Mouse (Mus musculus) spleen, postnatal 10 days (tissue): ENCODE measurements around the gene Rpgrip1l.

Source experiments
- DNase-seq, 2 experiments: peaks; one replicate each; pipeline ENCODE4 v3.0.0; 2021 to 2022; ENCODE audit warnings: low spot score in 2 of 2

Gene Rpgrip1l

DNA sequence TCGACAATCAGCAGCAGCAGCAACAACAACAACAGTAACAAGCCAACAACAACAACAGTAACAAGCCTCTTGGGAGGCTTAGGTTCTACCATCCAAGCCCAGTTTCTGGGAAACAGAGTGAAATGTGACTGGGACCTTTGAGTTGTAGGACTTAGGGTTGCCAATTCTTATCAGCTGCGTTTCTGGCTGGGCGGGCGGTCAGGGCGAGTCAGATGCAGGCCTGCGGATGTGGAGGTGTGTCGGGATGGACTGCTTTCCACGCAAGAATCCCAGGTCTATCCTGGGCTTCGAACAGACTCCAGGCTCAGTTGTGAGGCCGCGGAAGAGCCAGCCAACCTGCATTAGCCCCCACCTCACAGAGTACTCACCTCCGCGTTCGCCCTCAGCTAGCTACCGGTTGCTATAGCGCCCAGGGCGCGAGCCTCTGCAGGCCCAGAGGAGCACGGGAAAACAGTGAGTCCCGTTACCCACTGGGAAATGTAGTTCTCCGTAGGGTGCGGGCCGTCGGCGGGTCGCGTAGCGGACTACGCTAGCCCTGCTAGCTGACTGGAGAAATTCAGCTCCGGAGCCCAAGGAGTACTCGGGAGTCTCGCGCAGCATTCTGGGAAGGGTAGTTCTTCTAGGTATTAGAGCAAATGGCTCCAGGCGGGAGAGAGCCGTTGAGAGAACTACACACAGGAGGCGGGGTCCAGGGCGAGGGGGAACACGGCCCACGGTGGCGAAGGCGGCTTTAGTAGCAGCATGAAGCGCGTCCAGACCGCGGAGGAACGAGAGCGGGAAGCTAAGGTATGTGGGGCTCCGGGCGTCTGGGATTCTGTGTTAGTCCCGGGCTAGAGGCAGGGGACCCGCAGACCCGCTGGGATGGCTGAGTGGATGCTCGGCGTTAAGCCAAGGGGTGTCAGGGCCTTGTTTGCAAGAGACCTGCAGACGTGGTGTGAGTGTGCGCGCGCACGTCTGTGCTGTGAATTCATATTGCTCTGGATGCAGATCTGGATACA is at the start of gene Rpgrip1l, which contains the start of gene Fto:
TSS of gene Rpgrip1l (minus strand) at position 428 of the 998 bp plus-strand sequence.
TSS of gene Fto (plus strand) at position 691 of the 998 bp plus-strand sequence.
- DNase-seq = peak; percentile 84 to 97

DNA sequence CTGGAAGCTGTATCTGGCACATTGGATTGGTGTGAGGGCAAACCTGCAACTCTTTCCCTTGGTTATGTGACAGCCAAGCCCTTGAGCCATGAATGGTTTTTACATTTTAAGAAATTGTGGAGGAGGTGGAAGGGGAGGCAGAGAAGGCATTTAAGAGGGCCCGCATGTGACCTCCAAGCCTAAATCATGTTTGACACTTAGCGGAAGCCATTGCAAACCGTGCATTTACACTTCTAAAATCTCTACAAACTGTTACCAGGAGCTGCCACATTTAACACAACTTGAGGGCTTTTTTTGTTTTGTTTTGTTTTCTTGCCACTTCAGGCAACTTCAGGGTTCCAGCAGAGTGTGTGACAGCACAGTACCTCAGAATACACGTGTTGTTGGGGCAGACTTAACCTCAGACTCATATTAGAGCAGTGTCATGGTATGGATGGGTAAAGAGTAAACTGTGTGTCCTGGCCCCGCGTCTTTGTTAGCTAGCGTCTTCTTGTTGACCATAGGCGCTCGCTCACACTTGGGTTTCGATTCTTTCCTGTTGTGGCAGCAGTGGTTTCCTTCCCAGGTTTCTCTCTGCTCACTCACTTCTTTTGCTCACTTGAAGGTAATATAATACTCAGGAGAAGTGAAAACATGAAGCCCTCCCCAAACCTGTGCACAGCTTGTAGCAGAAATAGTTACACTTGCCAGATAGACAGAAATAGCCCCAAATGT is 47.7 kb upstream of the Rpgrip1l start:
- DNase-seq = no peak

DNA sequence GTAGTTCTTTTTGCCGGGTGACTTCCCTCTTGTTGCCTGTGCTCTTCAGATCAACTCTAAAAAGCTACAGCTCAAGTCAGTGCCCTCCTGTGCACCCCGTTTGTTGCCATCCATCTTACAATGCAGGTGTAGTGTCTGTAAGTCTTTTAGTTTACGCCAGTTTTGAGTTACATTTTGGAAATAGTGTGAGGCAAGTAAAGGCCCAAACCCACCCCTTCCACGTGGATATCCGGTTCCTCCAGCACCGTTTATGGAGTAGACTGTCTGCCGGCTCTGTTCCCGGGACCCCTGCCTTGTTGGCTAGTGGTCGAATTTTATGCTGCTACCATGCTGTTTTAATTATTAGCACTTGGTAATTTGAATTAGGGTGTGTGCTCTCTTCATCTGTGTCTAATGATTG is 46.4 kb upstream of the Rpgrip1l start:
- no peak for DNase-seq

DNA sequence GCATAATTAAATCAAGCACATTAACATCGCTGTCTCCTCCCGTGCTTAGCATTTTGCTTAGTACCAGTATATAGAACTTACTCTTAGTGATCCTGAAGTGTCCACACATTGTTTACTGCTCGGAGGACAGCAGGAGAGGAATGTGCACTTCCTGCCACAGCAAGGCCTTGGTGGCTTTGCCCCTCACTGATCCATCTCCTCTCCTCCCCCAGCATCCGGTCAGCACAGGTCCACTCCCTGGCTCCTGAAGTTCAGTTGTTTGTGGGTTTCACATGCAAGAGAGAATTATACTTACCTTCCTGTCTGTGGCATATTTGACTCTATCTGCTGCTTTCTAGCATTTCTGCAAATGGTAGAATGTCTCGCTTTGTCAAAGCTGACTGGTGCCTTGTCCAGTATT is 45.0 kb upstream of the Rpgrip1l start:
- DNase-seq = no peak

DNA sequence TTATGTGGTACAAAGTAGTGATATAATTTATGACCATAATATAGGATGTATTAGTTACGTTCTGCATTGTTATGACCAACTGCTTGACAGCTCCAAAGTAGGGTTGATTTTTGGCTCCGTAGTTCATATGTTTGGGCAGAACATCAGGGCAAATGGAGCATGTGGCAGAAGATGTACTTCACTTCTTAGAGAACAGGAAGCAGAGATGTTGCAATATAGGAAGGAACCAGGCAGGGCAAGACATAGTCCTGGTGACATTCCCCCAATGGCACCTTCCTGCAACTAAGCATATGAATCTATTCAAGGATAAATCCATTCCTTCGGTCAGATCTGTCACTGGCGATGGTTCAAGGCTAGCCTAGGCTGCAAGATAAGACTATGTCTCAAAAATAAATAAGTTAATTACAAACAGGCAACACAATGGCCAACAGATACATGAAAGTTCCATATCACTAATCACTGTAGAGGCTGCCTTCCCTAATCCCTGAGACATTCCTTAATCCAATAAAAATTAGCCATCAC is 44.5 kb upstream of the Rpgrip1l start:
- DNase-seq = no peak

DNA sequence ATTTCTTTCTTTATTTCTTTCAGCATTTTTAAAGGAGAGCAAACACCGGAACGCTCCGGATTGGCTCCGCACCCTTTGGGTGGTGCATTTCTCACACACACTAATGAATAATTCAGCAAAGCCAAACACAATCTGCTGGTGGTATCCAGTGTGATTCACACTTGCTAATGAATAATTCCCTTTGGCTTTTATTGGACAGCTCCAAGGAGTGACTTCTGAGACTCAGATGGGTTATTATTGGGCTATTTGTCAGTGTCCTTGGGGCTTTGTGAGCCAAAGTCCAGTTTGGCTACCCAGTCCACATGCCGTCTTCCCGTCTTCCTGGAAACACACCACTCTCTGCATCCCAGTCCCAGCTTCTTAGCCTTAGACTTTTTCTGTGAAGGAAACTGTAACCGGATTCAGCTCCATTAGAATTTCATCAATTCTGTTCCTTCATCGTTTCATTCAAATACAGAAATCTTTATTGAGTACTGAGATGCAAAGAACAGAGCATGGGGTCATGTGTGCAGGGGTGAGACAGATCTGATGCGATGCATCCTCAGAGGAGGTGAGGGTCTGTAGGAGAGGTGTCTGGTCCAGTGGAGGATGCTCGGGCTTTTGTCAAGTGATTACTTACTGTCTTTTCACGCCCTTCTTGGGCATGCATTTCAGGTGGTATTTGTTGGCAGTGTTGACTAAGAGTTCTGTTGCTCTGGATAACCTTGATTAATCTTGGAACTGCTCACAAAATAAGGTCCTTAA is 43.1 kb upstream of the Rpgrip1l start:
- DNase-seq = no peak

DNA sequence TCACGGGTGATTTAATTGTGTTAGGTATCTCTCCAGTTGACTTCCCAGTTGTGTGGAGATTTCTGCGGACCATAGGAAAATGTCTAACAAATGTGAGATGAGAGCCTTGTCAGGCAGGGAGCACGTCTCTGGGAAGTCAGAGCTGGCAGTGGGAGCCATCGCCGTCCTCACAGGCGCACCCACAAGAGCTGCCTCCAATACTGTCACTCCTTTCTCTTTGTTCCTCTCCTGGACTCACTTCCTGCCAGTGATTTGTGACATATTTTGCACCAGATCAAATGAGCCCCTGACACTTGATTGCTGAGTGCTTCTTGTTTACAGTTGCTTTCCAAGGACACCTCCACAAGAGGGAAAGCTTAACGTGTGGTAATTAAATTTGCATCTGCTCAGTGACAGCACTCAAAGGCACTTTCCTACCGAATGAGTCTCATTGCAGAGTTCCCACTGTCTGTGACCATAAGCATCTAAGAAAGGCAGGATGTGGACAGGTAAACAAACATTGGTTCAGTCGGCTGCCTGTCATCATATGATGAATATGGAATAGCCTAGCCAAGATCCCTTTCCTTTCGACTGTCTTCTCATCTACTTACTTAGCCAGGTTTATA is 42.3 kb upstream of the Rpgrip1l start:
- DNase-seq = no peak

DNA sequence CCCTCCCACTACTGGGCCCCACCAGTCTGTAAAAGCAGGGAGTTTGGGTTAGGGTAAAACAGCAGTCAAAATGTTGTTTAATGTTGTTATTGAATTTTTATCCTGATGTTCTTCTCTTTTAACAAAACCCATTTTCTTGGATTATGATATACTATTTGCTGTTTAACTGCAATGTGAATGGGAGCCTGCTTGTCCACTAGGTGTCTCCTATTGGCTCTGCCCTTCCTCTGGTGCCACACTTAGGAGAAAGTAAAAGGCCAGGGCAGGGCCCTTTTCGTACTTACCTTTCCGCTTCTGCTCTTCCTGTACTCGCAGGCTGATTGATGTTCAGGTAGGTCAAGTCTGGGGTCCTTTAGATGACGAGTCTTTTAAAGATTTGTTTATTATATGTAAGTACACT is 40.8 kb upstream of the Rpgrip1l start:
- no peak for DNase-seq

DNA sequence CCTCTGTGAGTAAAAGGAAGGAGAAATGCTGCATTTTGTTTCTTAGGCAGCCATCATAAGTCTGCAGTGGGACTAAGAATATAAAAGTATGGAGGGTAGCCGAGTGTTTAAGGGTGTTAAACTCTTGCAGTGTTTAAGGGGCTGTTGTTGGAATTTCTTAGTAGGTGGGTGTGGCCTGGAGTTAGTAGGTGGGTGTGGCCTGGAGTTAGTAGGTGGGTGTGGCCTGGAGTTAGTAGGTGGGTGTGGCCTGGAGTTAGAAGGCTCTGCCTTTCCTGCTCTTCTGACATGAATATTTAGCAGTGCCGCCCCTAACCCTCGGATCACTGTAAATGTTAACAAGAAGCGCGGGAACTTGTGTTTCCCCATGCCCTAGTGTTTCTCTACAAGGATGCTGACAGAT is 40.0 kb upstream of the Rpgrip1l start:
- no peak for DNase-seq

DNA sequence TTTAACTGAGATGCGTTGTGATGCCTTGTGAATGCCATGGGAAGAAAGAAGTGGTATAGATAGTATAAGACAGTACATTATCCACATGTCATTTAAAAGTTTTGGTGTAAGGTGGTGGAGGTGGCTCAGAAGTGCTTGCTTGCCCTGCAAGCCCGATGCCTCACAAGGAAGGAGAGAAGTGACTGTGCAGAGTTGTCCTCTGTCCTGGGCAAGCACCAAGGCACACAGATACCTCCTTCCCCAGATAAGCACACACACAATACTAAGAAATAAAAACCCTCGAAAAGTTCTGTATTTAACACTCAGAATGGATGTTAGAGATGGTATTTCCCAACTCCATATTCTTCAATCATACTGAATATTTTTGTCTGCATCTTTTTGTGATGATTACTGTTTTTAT is 39.5 kb upstream of the Rpgrip1l start:
- DNase-seq = no peak

DNA sequence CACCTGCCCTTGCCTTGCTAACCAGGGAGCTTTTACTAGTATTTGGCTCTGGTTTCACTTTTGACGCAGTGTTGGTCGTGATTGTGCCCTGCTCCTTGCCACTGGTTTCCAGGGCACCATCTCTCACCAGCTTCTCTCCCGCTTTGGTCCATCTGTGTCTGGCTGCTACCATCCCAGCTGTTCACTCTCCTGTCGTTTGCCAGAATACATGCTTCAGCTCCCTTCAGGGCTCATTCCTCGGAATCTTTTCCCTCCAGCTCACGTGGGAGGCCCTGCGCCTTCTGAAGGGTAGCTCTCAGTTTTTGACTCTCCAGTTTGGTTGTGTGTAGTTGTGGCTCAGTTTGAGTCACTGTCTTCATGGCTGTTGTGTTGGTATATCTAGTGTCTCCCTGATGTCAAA is 37.6 kb upstream of the Rpgrip1l start:
- no peak for DNase-seq

DNA sequence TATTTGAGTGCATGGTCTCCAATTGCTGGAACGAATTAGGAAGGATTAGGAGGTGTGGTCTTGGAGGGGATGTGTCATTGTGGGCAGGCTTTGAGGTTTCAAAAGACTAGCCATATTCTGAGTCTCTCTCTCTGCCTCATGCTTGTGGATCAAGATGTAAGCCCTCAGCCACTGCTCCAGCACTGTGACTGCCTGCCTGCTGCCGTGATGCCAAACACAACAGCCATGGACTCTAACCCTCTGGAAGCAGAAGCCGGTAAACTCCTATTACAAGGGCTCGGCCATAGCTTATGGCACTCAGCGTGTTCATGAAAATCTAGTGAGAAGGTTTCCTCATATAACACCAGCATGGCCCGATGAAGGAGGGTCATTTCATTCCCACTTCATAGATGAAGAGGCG is 36.8 kb upstream of the Rpgrip1l start:
- no peak for DNase-seq

DNA sequence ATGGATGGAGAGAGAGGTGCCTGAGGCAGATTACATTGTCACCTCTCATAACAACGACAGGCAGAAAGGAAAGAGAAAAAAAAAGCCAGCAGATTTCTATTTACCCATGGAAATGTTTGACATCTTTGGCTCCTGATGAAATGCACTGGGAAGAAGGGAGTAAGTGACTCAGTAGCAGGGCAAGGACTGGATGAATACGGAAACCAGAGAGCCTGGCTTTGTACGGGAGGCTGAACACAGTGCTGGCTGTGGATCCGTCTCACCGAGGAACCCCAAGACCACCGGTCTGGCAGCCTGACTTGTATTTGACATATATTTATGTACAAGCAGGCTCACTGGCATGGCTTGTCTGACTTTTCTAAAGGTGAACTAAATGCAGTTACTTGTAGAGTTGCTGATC is 34.5 kb upstream of the Rpgrip1l start:
- no peak for DNase-seq

DNA sequence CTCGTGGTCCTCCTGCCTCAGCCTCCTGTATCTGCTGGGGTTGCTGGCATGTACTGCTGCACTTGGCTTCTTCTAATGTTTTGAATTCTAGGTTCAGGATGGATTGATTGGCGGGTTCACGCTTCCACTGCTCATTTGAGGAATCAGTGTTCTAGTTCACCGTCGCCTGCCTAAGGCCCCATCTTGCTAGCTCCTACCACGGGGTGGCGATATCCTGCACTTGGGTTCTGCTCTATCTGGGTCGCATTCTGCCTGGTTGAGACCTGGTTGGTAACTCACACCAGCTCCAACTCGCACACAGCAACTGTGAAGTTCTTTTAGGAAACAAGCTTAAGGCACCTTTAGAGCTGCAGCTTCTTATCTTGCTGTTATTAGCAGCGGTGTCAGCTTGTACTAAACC is 34.1 kb upstream of the Rpgrip1l start:
- DNase-seq = no peak

DNA sequence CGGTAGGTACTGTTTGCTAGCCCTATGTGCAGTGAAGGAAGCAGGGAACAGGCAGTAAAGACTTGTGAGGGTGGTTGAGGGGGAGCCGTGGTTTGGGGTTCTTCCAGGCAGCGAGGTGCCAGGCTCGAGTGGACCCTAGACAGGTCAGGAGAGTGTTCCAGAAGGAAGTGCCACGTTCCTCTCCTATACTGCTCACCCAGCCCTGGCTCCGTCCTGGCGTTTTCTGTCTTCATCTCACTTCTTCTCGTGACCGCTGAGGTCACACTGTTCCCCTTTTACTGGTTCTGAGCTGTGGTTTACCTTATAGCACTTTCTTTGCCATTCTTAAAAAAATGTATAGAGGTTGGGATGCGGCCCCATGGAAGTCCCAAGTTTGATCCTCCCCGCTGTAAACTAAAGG is 31.6 kb upstream of the Rpgrip1l start:
- DNase-seq = no peak

DNA sequence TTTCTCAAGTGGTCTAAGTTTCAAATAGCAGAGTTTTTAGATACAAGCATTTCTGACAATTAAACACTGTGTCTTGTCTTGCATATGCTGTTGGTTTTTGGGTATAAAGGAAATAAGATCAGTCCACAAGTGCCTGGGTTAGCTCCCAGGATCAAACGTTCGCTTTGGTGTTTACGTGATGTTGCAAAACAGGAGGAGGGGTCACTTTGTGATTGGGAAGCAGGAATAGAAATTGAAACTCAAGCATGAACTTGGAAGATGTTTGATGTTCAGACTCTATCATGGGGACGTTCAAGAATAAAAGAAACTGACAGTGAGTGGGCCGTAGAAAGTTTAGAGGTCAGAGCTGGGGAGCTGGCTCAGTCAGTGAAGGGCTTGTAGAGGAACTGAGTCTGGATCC is 29.7 kb upstream of the Rpgrip1l start:
- no peak for DNase-seq

DNA sequence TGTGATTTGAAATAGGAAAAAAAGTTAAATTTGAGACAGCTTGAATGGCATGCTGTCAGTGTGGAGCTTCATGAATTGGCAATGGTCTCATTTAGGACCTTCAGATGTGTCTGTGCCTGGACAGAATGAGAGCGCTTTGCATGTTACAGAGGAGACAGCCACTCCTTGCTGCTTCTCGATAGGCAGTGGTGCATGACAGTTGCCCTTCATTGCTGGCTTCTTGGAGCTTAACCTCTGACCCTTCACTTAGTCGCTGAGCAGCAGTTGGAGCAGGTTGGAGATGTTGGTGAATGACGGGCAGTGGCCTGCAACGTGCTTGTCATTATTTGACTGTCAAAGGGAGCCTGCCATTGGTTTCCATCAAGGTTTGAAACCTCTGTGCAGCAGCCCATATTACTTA is 29.1 kb upstream of the Rpgrip1l start:
- DNase-seq = no peak

DNA sequence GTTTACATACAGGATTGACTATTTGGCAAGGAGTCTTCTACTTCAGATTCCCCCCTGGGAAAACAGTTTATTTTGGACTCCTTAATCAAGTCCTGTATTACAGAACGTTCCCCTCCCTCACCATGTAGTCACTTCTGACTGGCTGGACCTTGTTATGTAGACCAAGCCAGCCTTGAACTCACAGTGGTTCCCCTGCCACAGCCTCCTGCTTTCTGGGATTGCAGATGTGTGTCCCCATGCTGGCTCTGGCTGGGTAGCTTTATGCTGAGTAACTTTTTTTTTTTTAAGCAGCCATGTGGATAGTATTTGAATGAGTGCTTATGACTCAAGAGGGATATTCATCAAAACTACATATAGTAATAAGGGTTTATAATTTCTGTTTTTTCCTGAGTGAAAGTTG is 27.7 kb upstream of the Rpgrip1l start:
- DNase-seq = no peak

DNA sequence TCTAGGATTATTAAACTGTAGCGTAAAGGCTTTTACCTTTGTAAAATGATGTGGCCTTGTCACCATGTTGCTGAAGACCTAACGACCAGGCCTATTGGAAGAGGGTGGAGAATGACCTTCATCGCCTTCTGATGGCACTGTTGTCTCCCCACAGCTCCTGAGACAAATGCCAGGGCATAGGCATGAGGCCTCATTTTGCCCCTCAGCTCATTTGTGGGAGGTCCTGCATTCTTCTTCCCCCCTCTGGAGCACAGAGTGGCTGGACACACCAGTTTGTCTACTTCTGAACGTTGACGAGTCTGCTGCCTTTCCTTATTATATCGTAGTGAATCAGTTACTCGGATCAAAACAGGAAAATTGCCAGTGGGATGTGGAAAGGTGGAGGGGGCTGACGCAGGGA is 26.6 kb upstream of the Rpgrip1l start:
- no peak for DNase-seq

DNA sequence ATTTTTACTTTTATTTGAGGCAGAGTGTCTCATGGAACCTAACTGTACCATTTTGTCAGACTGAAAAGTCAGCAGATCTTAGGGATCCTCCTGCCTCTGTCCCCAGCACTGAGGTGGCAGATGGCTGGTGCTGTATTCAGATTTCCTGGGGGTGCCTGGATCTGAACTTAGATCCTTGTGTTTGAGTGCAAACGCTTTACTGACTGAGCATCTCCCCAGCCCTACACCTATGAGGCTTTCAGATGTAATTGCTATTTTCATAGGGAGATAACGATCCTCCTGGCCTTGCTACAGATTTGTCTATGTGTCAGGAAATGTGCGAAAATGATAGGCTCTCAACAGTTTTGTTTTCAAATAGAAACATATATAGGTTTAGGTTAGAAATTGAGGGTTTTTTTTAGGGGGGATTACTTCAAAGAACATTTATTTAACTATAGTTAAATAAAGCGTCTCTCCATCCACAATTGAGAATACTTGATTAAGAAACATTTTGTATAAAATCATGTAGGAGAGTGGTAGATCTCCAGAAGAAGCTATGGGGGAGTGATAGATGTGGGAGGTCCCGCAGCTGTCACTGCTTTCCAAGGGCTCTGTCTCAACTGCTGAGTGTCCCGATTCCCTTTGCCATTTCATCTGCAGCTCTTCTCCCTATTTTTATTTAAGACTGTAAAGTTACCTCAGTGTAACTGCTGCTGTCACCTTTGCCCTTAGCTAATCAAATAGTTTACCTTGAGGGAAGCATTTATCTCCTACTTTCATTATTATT is 25.5 kb upstream of the Rpgrip1l start:
- DNase-seq = no peak

DNA sequence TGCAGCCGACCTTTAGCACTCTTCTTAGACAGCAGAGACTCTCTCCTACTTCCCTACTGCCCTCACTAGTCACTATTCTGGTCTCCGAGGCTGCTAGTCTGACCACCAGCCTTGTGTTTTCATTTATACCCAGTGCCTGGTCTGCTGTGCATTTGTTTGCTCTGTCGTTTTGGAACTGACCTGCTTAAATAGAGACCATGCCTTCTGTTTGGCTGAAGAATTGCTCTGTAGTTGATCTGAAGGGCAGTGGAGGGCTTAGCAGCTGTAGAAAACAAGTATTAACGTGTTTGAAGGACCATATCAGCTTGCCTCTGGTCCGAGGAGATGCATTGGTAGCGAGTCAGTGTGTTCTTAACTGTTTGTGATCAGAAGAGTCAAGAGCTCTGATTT is 16.4 kb upstream of the Rpgrip1l start:
- DNase-seq = no peak
